Mouse (Mus musculus) liver, postnatal 0 days (tissue): ENCODE data around the gene Repin1. TPM values are rescaled to one million over a fixed set of nuclear protein-coding genes. Genes with fewer than 3 reads are reported as not detected.

Source experiments
- ATAC-seq: fragments of 200-750 bp; cut with Nextera tagmentation; 2 replicates; pipeline ENCODE4 v1.8.0; 2017; ENCODE audit warnings: mild to moderate bottlenecking, moderate library complexity
- DNase-seq: peaks from one replicate; pipeline ENCODE4 v3.0.0-alpha.2; 2016
- H3K27ac ChIP-seq: fragments of 300-500 bp; sonication (generic); 2 replicates; pipeline ENCODE4 v1.5.1; 2014; ENCODE audit warnings: antibody characterized with exemption, moderate library complexity, mild to moderate bottlenecking, low read depth
- H3K27me3 ChIP-seq: fragments of 300-500 bp; sonication (generic); 2 replicates; pipeline ENCODE4 v1.6.1; 2014; ENCODE audit warnings: low read length, control low read depth, mixed read lengths; ENCODE audit not compliant: insufficient read depth
- H3K36me3 ChIP-seq: fragments of 300-500 bp; sonication (generic); replicated peaks from 2 replicates; pipeline ENCODE4 v1.6.1; 2014; ENCODE audit warnings: mild to moderate bottlenecking, control low read depth, low read length, moderate library complexity, mixed read lengths; ENCODE audit not compliant: insufficient read depth
- H3K4me1 ChIP-seq: fragments of 300-500 bp; sonication (generic); 2 replicates; pipeline ENCODE4 v1.6.1; 2014; ENCODE audit warnings: antibody characterized with exemption, mild to moderate bottlenecking, control low read depth; ENCODE audit not compliant: insufficient read depth
- H3K4me2 ChIP-seq: fragments of 300-500 bp; sonication (generic); 2 replicates; pipeline ENCODE4 v1.6.1; 2014; ENCODE audit warnings: low read depth, mild to moderate bottlenecking, low read length, moderate library complexity, mixed read lengths
- H3K4me3 ChIP-seq: fragments of 300-500 bp; sonication (generic); 2 replicates; pipeline ENCODE4 v1.5.1; 2014; ENCODE audit warnings: low read depth, low read length
- H3K9ac ChIP-seq: fragments of 300-500 bp; sonication (generic); replicated peaks from 2 replicates; pipeline ENCODE4 v1.6.1; 2014; ENCODE audit warnings: mild to moderate bottlenecking, moderate library complexity
- H3K9me3 ChIP-seq: fragments of 300-500 bp; sonication (generic); 2 replicates; pipeline ENCODE4 v1.6.1; 2016; ENCODE audit warnings: mild to moderate bottlenecking, control low read depth, low read length, mixed read lengths
- CTCF ChIP-seq: sonication (generic); IDR thresholded peaks from 2 replicates; pipeline ENCODE4 v1.5.1; 2016; ENCODE audit warnings: antibody characterized with exemption, low read depth
- EP300 ChIP-seq: IDR thresholded peaks from 2 replicates; pipeline ENCODE4 v1.6.1; 2016; ENCODE audit warnings: antibody characterized with exemption, low read depth, mild to moderate bottlenecking
- whole genome bisulfite sequencing: fragments of 180-500 bp; shearing (Covaris S2); extraction: QIAGEN DNeasy Blood & Tissue Kit; methylation state at CpG from one replicate; pipeline ENCODE4 v1.1.7; 2014; ENCODE audit not compliant: insufficient replicate concordance; 5-methylcytosine and 5-hydroxymethylcytosine counted together
- polyA plus RNA-seq: library from polyadenylated mRNA; unstranded; fragments of >200 nt; fragmentation: Nextera tagmentation; extraction: Ambion mirVana; gene quantifications from 2 replicates; pipeline ENCODE4 v1.2.1, GENCODE M21; 2015

Gene Repin1
- polyA plus RNA-seq, 1 experiment from 2014 or later: 14.4 TPM

GRCm38 (mm10) chr6:48635105-48635504 is 41.4 kb downstream of the Repin1 start:
- TF ChIP-seq EP300 (no peak), CTCF (no peak)
- ATAC-seq (peak; percentile 23; the same call in 1 of the 2 replicates), DNase-seq (no peak)
- Histone ChIP-seq H3K4me1 (no peaks in the 10 kb centered on the region), H3K9me3 (no peaks in the 10 kb centered on the region), H3K27me3 (0 out of 2 replicates have a peak, but pooled peaks cover 3% of the 10 kb centered on the region), H3K4me3 (no peak overlapping the region), H3K9ac (no peak overlapping the region), H3K36me3 (no peaks in the 10 kb centered on the region), H3K27ac (no peak overlapping the region), H3K4me2 (no peak overlapping the region)
- WGBS: 48% methylated on average over 2 of the region's 2 CpGs

GRCm38 (mm10) chr6:48636515-48636914 is 42.8 kb downstream of the Repin1 start:
- H3K4me2 ChIP-seq: no peak overlapping the region
- no peak overlapping the region for H3K4me3 ChIP-seq
- TF ChIP-seq EP300 (no peak), CTCF (no peak)
- DNase-seq (peak; percentile 6), ATAC-seq (no peak)
- 76% methylated on average over 6 of the region's 6 CpGs for WGBS
- no peaks in the 10 kb centered on the region for H3K36me3 ChIP-seq
- H3K4me1 ChIP-seq: no peaks in the 10 kb centered on the region
- H3K27me3 ChIP-seq: no peaks in the 10 kb centered on the region
- H3K9ac ChIP-seq: no peak overlapping the region
- no peaks in the 10 kb centered on the region for H3K9me3 ChIP-seq
- H3K27ac ChIP-seq: no peak overlapping the region

DNA sequence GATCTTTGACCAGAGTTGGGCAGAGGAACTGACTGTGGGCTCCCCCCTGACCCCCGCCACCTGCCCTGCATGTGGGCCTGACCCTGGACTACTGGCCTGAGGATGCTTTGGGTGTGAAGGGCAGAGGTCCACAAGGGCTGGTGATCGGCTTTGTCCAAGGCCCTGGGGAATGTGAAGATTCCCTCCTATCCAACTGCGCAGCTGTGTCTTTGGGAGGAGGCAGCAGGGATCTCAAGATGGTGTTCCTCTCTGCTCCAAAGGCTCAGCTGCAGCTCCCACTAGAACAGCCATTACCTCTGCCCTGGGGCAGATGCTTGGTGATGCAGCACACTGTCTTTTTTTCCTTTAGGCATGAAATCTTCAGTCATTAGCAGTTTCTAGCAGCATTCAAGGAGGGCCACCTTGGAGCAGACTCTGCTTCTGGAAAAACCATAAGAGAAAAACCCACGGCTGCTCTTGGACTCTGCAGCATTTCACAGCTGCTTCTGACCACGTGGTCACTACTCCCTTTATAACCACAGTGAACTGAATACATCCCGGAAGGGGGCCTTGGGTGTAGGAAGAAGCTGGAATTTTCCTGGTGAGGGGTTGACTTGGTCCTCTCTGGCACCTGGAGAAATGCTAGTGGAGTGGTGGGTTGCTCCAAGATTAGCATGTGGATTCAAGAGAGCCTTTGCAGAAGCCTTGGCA is 44.3 kb downstream of the Repin1 start:
- Histone ChIP-seq H3K36me3 (no peaks in the 10 kb centered on the region), H3K27ac (no peak overlapping the region), H3K4me1 (no peaks in the 10 kb centered on the region), H3K4me3 (no peak overlapping the region), H3K27me3 (no peaks in the 10 kb centered on the region), H3K9ac (no peak overlapping the region), H3K9me3 (no peaks in the 10 kb centered on the region), H3K4me2 (no peak overlapping the region)
- DNase-seq: peak; percentile 9
- TF ChIP-seq EP300 (no peak), CTCF (no peak)
- WGBS: 65% methylated on average over 6 of the region's 6 CpGs
- no peak for ATAC-seq

DNA sequence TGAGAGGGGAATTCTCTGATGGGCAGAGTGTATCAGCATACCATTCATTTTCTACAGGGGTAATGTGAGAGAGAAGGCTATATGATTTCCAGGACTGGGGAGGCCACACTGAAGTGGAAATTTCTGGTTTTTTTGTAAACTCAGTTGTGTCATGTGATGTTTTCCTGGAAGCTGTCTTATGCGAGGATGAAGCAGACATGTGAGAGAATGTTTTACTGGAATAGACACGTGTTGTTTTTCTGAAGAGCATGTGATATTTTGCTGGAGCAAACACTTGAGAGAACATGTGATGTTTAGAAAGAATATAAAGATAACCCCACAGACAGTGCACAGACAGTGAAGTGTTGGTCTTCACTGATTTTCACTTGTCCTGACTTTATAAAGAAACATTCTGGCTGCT is 44.9 kb downstream of the Repin1 start:
- Histone ChIP-seq H3K9ac (no peak overlapping the region), H3K4me2 (no peak overlapping the region), H3K4me1 (no peaks in the 10 kb centered on the region), H3K9me3 (no peaks in the 10 kb centered on the region), H3K27me3 (no peaks in the 10 kb centered on the region), H3K36me3 (no peaks in the 10 kb centered on the region), H3K4me3 (no peak overlapping the region), H3K27ac (no peak overlapping the region)
- no peak for TF ChIP-seq CTCF
- TF ChIP-seq EP300: no peak
- no peak for ATAC-seq
- no peak for DNase-seq
- 58% methylated on average over 2 of the region's 2 CpGs for WGBS

- Histone ChIP-seq H3K27me3 (no peaks in the 10 kb centered on the region), H3K9me3 (no peaks in the 10 kb centered on the region), H3K36me3 (no peaks in the 10 kb centered on the region), H3K9ac (no peak overlapping the region), H3K4me1 (peaks cover 4% of the 10 kb centered on the region), H3K4me3 (no peak overlapping the region), H3K4me2 (no peak overlapping the region), H3K27ac (no peak overlapping the region)
- peak; percentile 6 for DNase-seq
- TF ChIP-seq CTCF (no peak), EP300 (no peak)
- WGBS: 64% methylated on average over 6 of the region's 6 CpGs
- ATAC-seq: no peak
Observed at GRCm38 (mm10) chr6:48641391-48641790, 47.7 kb downstream of the Repin1 start.

GRCm38 (mm10) chr6:48642764-48643292 is 49.1 kb downstream of the Repin1 start:
- Histone ChIP-seq H3K4me3 (no peak overlapping the region), H3K9ac (no peak overlapping the region), H3K36me3 (no peaks in the 10 kb centered on the region), H3K4me2 (no peak overlapping the region), H3K27me3 (no peaks in the 10 kb centered on the region), H3K4me1 (peaks cover 4% of the 10 kb centered on the region), H3K27ac (no peak overlapping the region), H3K9me3 (no peaks in the 10 kb centered on the region)
- ATAC-seq (peak; percentile 25; the same call in 1 of the 2 replicates), DNase-seq (peak; percentile 24)
- TF ChIP-seq CTCF (peak; percentile 67), EP300 (no peak)
- 14% methylated on average over 4 of the region's 4 CpGs for WGBS
